Mouse (Mus musculus) E14TG2a.4 (cell line): Measurements from ENCODE around the gene Omg.

Experiments used
- H3K27me3 ChIP-seq: 2 replicates; pipeline ENCODE4 v1.6.1; 2014; ENCODE audit warnings: low read length, control low read depth; ENCODE audit not compliant: insufficient read depth
- H3K36me3 ChIP-seq: 2 replicates; pipeline ENCODE4 v1.6.1; 2014; ENCODE audit warnings: low read length, control low read depth; ENCODE audit not compliant: insufficient read depth
- H3K4me1 ChIP-seq: replicated peaks from 2 replicates; pipeline ENCODE4 v1.6.1; 2014; ENCODE audit warnings: low read depth, low read length, control low read depth
- H3K4me3 ChIP-seq: replicated peaks from 2 replicates; pipeline ENCODE4 v1.5.1; 2014; ENCODE audit warnings: mild to moderate bottlenecking, low read length
- H3K9me3 ChIP-seq: 2 replicates; pipeline ENCODE4 v1.6.1; 2014; ENCODE audit warnings: low read length, control low read depth
- CTCF ChIP-seq: conservative IDR thresholded peaks from 2 replicates; pipeline ENCODE4 v1.5.1; 2014; ENCODE audit warnings: low read length
- NANOG ChIP-seq: IDR thresholded peaks from 2 replicates; pipeline ENCODE4 v1.6.1; 2014; ENCODE audit warnings: borderline replicate concordance, low read length, mixed read lengths
- POU5F1 ChIP-seq: IDR thresholded peaks from 2 replicates; pipeline ENCODE4 v1.6.1; 2014; ENCODE audit warnings: low read length, borderline replicate concordance

The Omg gene

GRCm38 (mm10) chr11:79494976-79495800 is 8.7 kb downstream of the Omg start:
- Histone ChIP-seq H3K4me3 (no peak overlapping the region), H3K36me3 (no peaks in the 10 kb centered on the region)
- TF ChIP-seq NANOG, result no peak

GRCm38 (mm10) chr11:79484721-79485120 is 19.2 kb downstream of the Omg start:
- H3K4me3 ChIP-seq, result no peak overlapping the region
- no peaks in the 10 kb centered on the region for H3K27me3 ChIP-seq
- no peak for TF ChIP-seq POU5F1
- TF ChIP-seq NANOG, result no peak
- TF ChIP-seq CTCF, result no peak
- no peaks in the 10 kb centered on the region for H3K9me3 ChIP-seq
- peaks cover 5% of the 10 kb centered on the region; the same call in 1 of the 2 replicates for H3K36me3 ChIP-seq
- peaks cover 11% of the 10 kb centered on the region for H3K4me1 ChIP-seq

More at GRCm38 (mm10) chr11:79494976-79495800, 8.7 kb downstream of the Omg start:
- Histone ChIP-seq H3K9me3 (no peaks in the 10 kb centered on the region), H3K4me1 (no peaks in the 10 kb centered on the region), H3K27me3 (no peaks in the 10 kb centered on the region)

- peaks cover 5% of the 10 kb centered on the region; the same call in 1 of the 2 replicates for H3K36me3 ChIP-seq
- H3K4me3 ChIP-seq, result no peak overlapping the region
- H3K9me3 ChIP-seq, result no peaks in the 10 kb centered on the region
- H3K4me1 ChIP-seq, result peaks cover 11% of the 10 kb centered on the region
- no peak for TF ChIP-seq NANOG
- TF ChIP-seq CTCF, result no peak
- no peak for TF ChIP-seq POU5F1
- no peaks in the 10 kb centered on the region for H3K27me3 ChIP-seq
Measured at GRCm38 (mm10) chr11:79483876-79484528, 19.9 kb downstream of the Omg start.

- Histone ChIP-seq H3K27me3 (no peaks in the 10 kb centered on the region), H3K9me3 (no peaks in the 10 kb centered on the region), H3K4me1 (peaks cover 11% of the 10 kb centered on the region), H3K4me3 (no peak overlapping the region), H3K36me3 (peaks cover 5% of the 10 kb centered on the region)
- no peak for TF ChIP-seq NANOG
- no peak for TF ChIP-seq POU5F1
- TF ChIP-seq CTCF, result no peak
Measured at GRCm38 (mm10) chr11:79483392-79483791, 20.5 kb downstream of the Omg start.

GRCm38 (mm10) chr11:79468097-79468496 is 35.8 kb downstream of the Omg start:
- Histone ChIP-seq H3K9me3 (no peaks in the 10 kb centered on the region), H3K4me3 (no peak overlapping the region), H3K27me3 (no peaks in the 10 kb centered on the region), H3K4me1 (no peaks in the 10 kb centered on the region), H3K36me3 (peaks cover 22% of the 10 kb centered on the region)
- TF ChIP-seq POU5F1, result no peak
- TF ChIP-seq NANOG, result no peak
- TF ChIP-seq CTCF, result no peak

- Histone ChIP-seq H3K36me3 (peaks cover 15% of the 10 kb centered on the region), H3K4me3 (no peak overlapping the region), H3K27me3 (no peaks in the 10 kb centered on the region), H3K4me1 (no peaks in the 10 kb centered on the region), H3K9me3 (no peaks in the 10 kb centered on the region)
- no peak for TF ChIP-seq CTCF
- no peak for TF ChIP-seq NANOG
- no peak for TF ChIP-seq POU5F1
Measured at GRCm38 (mm10) chr11:79460756-79461450, 43.0 kb downstream of the Omg start.

GRCm38 (mm10) chr11:79459846-79460245 is 44.0 kb downstream of the Omg start:
- no peak for TF ChIP-seq CTCF
- TF ChIP-seq NANOG, result no peak
- no peak for TF ChIP-seq POU5F1
- no peak overlapping the region for H3K4me3 ChIP-seq

GRCm38 (mm10) chr11:79457928-79458327 is 46.0 kb downstream of the Omg start:
- TF ChIP-seq CTCF (no peak), POU5F1 (no peak), NANOG (no peak)
- Histone ChIP-seq H3K27me3 (no peaks in the 10 kb centered on the region), H3K4me1 (no peaks in the 10 kb centered on the region), H3K4me3 (no peak overlapping the region), H3K36me3 (peaks cover 18% of the 10 kb centered on the region), H3K9me3 (no peaks in the 10 kb centered on the region)

More at GRCm38 (mm10) chr11:79459846-79460245, 44.0 kb downstream of the Omg start:
- no peaks in the 10 kb centered on the region for H3K27me3 ChIP-seq
- H3K4me1 ChIP-seq, result no peaks in the 10 kb centered on the region
- H3K36me3 ChIP-seq, result peaks cover 15% of the 10 kb centered on the region
- H3K9me3 ChIP-seq, result no peaks in the 10 kb centered on the region
